ENCODE assay signal across 8 mouse cellular contexts in the genomic region with DNA sequence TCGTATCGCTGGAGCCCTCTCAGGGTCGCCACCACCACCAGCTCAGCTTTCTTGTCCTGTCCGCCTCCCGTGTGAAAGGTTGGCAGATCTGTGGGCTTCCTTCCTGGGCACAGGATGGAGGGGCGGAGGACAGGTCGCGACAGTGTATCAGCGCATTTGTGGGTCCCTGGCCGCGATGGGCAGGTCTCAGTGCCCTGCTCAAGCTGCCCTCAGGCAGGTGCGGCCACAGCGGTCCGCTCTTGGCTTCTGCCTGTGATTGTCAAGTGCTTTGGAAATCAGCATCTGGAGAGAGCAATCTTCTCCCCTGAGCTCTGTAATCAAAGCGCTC.
A peak's percentile ranks its signal among the peaks of the same experiment; 100 is the strongest.
DNase-seq lines count a peak whose midpoint lies in the region; ATAC-seq and TF ChIP-seq lines count a peak whose summit lies in the region.

No protein-coding gene starts in this region.

- no peaks in the 10 kb centered on the region for H3K9me3 ChIP-seq in intestine, embryonic 16.5 days (ENCODE audit: control insufficient read depth, low read length)
- H3K9me3 ChIP-seq in stomach, postnatal 0 days (ENCODE audit: control insufficient read depth, low read length): no peaks in the 10 kb centered on the region

- TF ChIP-seq EP300 in stomach, postnatal 0 days (optimal IDR thresholded peaks at IDR 0.05): no peak

- peak; percentile 7 for DNase-seq in adrenal gland, postnatal 10 days
- no peak for DNase-seq in adrenal gland, postnatal 25 days
- DNase-seq in retina, embryonic 14.5 days (ENCODE audit: low spot score): peak; percentile 25
- DNase-seq in retina, postnatal 1 day: no peak
- DNase-seq in stomach, postnatal 0 days (ENCODE audit: low spot score): peak; percentile 14
- no peak for DNase-seq in left cerebral cortex, adult 8-10 months (ENCODE audit: low spot score in 2 of 2)

- peak overlapping the region; percentile 41 for H3K4me3 ChIP-seq in intestine, embryonic 16.5 days (ENCODE audit: low read length)
- H3K4me3 ChIP-seq in stomach, postnatal 0 days (ENCODE audit: low read depth, low read length): no peak overlapping the region

- WGBS in intestine, embryonic 16.5 days: 4% methylated on average over 15 of the region's 15 CpGs
- 6% methylated on average over 10 of the region's 15 CpGs for WGBS in stomach, postnatal 0 days

- peaks cover 14% of the 10 kb centered on the region; the same call in 1 of the 2 replicates for H3K27me3 ChIP-seq in intestine, embryonic 16.5 days (replicated peaks; ENCODE audit: control insufficient read depth, insufficient read depth, low read length)
- no peaks in the 10 kb centered on the region for H3K27me3 ChIP-seq in stomach, postnatal 0 days (ENCODE audit: control insufficient read depth, insufficient read depth, low read length)

- H3K27ac ChIP-seq in intestine, embryonic 16.5 days (ENCODE audit: low read length): no peak overlapping the region
- no peak overlapping the region for H3K27ac ChIP-seq in stomach, postnatal 0 days (replicated peaks)

- H3K36me3 ChIP-seq in intestine, embryonic 16.5 days (ENCODE audit: control insufficient read depth, insufficient read depth, low read length): no peaks in the 10 kb centered on the region
- no peaks in the 10 kb centered on the region for H3K36me3 ChIP-seq in stomach, postnatal 0 days (ENCODE audit: control insufficient read depth, insufficient read depth, low read length)

- 0 out of 2 replicates have a peak, but pooled peaks have one; percentile 18 for ATAC-seq in intestine, embryonic 16.5 days
- no peak for ATAC-seq in stomach, postnatal 0 days (ENCODE audit: low FRiP score, low TSS enrichment)
- ATAC-seq in inflammation-experienced regulatory T-cells, adult 6 months: no peak

- peak overlapping the region; percentile 48 for H3K4me2 ChIP-seq in intestine, embryonic 16.5 days (ENCODE audit: low read depth, low read length)
- peak overlapping the region; percentile 47 for H3K4me2 ChIP-seq in stomach, postnatal 0 days (replicated peaks; ENCODE audit: low read depth)

- TF ChIP-seq CTCF in stomach, postnatal 0 days (IDR thresholded peaks at IDR 0.05; ENCODE audit: low read depth): no peak

- H3K9ac ChIP-seq in intestine, embryonic 16.5 days (ENCODE audit: low read depth, low read length): no peak overlapping the region
- no peak overlapping the region for H3K9ac ChIP-seq in stomach, postnatal 0 days (ENCODE audit: low read length)

- H3K4me1 ChIP-seq in intestine, embryonic 16.5 days (ENCODE audit: control insufficient read depth, insufficient read depth, low read length): no peaks in the 10 kb centered on the region
- H3K4me1 ChIP-seq in stomach, postnatal 0 days (replicated peaks; ENCODE audit: control insufficient read depth, insufficient read depth): no peaks in the 10 kb centered on the region

Comparison
In these comparisons a context has a peak if more than half of its experiments do, and no peak if none do; other contexts are left out.
1. DNase-seq: peak in adrenal gland, postnatal 10 days (single experiment), retina, embryonic 14.5 days (single experiment) and stomach, postnatal 0 days (single experiment); none in adrenal gland, postnatal 25 days (single experiment), retina, postnatal 1 day (single experiment) and left cerebral cortex, adult 8-10 months (0 of 2).